Mouse (Mus musculus) adrenal gland, postnatal 25 days (tissue): ENCODE data around the gene Gm49320. TPM values are rescaled to one million over a fixed set of nuclear protein-coding genes. Genes with fewer than 3 reads are reported as not detected.
"Not testable (repeated sequence)": the region's sequence is repeated elsewhere in the genome, so short reads cannot be mapped to it uniquely, and the experiment has no call there.

Source experiments
- DNase-seq: peaks from one replicate; pipeline ENCODE4 v3.0.0; 2021; ENCODE audit warnings: mixed read lengths
- total RNA-seq: library from RNA; stranded (reverse); gene quantifications from 2 replicates; pipeline ENCODE4 v1.2.3, GENCODE M21; 2021

Gene Gm49320
- total RNA-seq, 1 experiment from 2014 or later = 3.0 TPM

DNA sequence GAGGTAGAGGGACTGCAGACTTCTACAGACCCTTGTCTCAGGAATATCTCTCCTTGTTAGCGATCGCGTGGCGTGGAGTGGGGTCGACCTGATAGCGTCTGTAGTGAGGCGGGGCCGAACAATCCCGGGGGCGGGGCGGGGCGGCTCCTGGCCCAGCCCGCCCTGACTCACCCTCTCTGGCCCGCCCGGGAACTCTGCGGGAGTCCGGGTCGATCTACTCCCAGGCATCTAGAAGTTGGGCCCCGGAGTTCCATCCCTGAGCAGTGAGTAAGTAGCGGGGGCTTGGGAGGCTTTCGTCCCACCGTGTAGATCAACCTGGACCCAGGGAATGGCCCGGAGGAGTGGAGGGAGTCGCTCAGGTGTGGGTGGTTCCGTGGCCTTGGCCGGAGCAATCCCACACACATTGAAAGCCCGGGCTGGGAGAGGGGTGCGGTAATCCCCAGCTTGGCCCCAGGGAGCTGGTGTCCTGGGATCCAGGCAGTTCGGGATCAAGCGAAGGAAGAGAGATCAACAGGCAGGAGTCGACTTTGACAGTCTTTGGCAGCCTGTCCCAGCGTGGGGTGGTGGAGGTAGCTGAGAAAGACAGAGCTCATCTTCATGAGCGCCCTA, 11.8 kb upstream of the Gm49320 start, which contains the start of gene Lrrc8e:
Lrrc8e (plus strand) TSS at position 89 of the 609 bp plus-strand sequence.
- DNase-seq = peak; percentile 82

DNA sequence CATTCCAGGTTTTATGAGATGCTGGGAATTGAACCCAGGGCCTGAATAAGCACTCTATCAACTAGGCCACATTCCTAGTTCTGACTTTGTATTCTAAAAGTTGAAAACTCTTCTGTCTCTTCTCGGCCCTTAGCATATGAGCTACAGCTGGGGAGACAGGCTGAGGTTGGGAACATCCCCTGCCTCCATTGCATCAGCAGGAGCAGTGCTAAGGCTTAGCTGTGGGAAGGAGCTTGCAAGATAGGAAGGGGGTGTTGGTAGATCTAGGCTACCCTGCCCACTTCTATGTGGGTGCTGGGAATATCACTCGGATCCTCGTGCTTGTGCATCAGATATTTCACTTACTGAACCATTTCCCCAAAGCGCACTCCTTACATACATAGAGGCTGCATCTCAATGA, 10.7 kb upstream of the Gm49320 start:
- no peak for DNase-seq

- no peak for DNase-seq
Measured at GRCm38 (mm10) chr8:4229784-4230183, 8.9 kb upstream of the Gm49320 start.

DNA sequence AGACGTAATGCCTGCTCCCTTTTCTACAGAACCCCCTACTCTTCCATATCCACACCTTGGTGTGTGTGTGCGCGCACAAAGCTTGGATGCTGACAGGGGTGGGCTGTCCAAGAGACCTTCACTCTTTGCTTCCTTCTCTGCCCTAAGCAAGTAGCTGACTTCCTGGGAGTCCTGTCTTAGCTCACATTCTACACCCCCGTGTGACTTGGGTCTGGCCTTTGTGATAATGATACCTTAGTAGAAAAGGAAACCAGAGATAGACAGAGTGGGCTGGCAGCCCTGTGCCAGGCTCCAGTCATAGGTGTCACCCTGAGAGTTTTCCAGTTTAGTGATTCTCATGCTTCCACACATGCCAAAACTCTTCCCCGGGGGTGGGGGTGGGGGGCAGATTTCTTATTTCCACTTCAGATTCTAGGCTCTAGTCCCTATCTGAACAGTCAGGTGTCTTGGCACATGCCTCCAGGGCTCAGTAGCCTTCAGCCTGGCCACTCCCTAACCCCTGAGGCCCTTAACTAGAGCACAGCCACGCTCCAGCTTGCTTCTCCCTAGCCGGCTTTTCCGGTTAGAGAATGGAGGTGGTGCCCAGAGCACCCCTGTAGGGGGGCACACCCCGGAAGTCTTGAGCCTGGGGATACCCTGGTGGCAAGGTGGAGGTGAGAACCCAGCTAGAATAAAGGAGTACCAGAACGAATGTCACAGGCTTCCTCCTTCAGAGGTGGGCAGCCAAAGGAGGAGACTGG, 7.9 kb upstream of the Gm49320 start:
- DNase-seq = no peak

DNA sequence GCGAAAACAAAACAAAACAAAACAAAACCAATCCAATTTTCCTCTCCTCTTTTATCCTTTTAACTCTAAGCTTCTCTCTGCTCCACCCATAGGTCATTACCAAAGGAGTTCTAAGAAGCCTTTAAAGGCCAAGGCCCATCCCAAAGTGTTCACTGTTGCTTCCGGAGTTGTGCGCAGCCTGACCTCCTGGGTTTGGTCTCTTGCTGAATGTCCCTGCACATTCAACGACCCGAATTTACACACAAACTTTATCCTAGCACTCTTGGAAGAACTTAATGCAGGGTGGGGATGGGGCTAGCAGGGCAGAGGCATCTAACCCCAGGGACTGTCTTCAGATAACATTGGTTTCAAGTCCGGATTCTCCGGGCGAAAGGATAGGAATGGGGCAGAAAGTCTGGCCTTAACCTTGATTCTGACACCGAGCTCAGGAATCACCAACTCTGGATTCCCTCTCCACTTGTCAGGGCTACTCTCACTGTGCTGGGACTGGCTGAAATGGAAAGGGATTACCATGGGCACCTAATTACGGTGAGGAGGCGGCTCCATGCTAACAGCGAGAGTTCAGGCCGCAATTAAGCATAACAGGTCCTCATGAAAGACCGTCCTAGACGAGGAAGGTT, 741 bp upstream of the Gm49320 start:
- peak; percentile 51 for DNase-seq

GRCm38 (mm10) chr8:4239193-4239890, 677 bp downstream of the Gm49320 start:
- no peak for DNase-seq

DNA sequence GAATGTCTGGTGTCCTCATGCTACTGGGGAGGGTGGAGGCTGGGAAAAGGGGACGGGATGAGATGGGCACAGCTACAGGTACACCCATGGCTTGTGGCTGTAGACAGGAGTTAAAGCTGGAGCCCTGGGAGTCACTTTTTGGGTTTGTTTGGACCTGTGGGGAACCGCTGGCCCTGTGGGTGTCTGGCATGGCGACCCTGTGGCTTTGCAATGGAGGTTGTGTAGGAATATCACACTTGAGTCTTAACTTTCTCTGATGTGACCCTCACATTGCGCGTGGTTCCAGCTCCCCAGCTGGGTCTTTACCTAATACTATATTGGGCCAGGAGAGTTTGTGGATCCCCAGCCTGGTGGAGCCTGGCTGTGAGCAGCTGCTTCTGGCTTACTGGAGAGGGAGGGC, 6.4 kb downstream of the Gm49320 start:
- no peak for DNase-seq

GRCm38 (mm10) chr8:4245737-4246136, 7.1 kb downstream of the Gm49320 start:
- DNase-seq = no peak

GRCm38 (mm10) chr8:4247241-4247640, 8.6 kb downstream of the Gm49320 start:
- no peak for DNase-seq

GRCm38 (mm10) chr8:4247951-4248540, 9.4 kb downstream of the Gm49320 start, which contains the start of gene Tgfbr3l:
Gene Tgfbr3l (plus strand): TSS chr8:4248214.
- DNase-seq = no peak

DNA sequence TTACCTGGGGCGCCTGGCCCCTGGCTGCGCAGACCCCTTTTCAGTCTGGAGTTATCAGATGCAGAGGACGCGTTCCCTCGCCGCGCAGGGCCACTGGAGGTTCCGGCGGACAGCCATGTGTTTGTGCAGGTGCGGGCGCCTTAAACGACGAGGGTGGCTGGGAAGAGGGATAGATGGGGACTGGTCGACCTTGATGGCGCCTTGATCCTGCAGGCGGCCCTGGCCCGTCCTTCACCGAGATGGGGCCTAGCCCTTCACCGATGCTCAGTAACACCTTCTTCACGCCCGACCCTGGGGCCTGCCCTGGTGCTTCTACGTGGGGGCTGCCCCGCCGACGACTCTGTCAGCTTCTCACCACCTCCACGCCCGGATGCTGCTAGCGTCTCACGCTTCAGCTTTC, 10.5 kb downstream of the Gm49320 start:
- DNase-seq = peak; percentile 47

- peak; percentile 90 for DNase-seq
Measured at GRCm38 (mm10) chr8:4250306-4250970, 11.8 kb downstream of the Gm49320 start.

DNA sequence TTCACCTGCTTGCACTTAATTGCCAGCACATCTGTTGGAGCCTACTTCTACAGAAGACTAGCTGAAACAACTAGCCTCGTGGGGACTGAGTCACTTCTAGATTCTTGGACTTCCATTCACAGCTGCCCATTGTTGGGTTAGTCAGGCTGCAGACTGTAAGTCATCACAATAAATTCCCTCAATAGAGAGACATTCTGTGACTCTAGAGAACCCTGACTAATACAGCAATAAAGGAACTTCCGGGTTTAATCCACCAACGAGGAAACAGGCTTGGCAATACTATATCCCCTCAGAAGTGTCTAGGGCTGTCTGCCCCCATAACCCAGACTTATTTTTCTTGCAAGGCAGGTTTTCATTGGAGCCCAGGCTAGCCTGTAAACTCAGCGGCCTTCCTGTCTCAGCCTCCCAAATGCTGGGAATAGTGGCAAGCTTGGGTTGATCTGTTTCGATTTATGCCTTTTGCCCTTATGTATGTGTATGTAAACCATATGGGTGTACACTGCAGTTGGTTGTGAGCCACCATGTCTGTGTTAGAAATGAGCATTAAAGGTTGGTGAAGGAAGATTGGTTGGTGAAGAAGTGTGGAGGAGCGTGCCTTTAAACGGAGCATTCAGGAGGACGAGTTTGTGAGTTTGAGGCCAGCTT, 13.6 kb downstream of the Gm49320 start:
- DNase-seq = no peak

GRCm38 (mm10) chr8:4252934-4253841, 14.5 kb downstream of the Gm49320 start, which contains the start of gene Snapc2:
Gene Snapc2 (plus strand): TSS chr8:4253080.
- peak; percentile 97 for DNase-seq

- peak; percentile 59 for DNase-seq
Measured at GRCm38 (mm10) chr8:4254001-4254400, 15.3 kb downstream of the Gm49320 start.

DNA sequence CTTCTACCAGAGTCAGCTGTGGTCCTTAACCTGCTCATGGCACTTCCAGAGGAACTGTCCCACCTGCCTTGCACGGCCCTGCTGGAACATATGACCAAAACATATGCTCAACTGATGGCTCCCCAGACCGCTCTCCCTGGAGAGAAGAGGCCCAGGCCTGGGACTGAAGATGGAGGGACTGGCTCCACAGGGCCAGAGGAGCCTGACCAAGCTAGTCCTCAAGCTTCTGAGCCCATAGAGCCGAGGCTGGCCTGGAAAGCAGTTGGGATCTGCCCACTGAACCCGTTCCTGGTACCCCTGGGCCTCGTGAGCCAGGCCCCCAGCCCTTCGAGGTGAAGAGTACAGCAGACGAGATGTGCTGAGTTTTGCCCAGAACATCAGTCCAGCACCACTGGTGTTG, 16.8 kb downstream of the Gm49320 start:
- not testable (repeated sequence) for DNase-seq

DNA sequence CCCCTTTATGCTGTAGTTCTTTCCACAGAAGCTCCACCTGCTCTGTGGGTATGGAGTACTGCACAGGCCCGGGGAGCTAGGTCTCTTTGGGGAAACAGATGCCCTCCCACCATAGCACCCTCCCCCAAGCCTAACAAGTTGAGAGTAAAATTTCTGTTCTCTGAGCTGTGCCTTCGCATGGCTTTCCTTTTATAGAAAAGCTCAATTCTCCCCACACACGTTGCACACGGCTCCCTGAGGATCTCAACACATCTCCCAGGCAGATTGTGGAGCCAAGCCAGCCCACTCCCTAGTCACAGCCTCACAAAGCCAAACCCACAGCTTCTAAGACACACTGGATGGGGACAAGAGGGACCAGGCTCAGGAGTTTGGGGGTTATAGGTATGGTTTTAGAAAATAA, 18.2 kb downstream of the Gm49320 start:
- DNase-seq = no peak

DNA sequence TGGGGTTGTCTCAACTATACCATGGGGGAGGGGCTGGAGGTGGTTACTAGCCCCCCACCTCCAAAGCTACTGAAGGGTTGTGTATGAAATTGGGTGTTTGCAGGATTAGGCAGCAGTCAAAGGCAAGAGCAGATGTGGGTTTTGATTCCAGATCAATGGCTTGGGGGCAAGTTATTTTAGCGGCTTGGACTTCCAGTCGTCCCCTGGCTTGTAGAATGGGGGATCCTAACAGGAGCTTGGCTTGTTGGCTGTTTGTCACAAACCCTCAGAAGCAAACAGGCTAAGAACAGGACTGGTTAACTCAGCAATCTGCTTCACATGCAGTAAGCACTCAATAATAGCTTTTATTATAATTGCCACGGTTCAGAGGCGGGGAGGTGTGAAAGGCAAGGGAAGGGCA, 18.7 kb downstream of the Gm49320 start:
- no peak for DNase-seq

DNA sequence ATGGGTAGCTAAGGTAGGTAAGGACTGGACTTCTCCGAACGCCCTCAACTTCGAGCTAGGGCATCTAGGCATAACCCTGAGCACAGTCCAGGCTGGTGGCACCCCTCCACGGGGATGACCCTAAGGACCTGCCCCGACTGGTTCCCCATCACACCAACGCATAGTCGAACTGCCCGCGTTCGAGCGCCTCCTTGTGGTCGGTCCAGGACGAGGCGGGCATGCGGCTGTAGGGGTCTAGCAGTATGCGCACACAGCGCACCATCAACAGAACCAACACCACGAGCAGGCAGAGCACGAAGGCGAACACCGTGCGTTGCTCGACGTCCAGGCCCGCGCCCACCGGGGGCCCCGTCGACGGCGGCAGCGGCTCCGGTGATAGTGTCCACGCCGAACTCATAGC, 19.6 kb downstream of the Gm49320 start:
- peak; percentile 76 for DNase-seq

DNA sequence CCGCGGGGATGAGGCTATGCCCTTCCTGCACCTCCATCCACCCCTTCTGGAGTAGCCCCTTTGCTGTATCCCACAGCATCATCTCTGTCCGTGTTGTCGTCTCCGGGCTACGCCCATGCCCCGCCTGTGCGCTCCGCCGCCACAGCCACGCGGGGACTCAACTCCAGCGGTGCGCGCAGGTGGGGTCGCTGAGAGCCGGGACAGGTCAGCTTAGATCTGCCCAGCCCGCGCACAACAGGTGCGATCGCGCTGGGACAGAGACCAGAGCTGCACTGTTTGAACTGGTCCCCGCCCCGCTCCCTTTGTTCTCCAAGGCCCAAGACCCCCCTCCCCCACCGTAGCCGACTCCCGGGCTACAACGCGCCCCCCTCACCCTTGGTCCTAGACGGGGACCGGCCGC, 20.0 kb downstream of the Gm49320 start:
- DNase-seq = no peak
